Mouse (Mus musculus) gonadal fat pad, adult 2 months (tissue): ENCODE results near the gene Reln. TPM values are rescaled to one million over a fixed set of nuclear protein-coding genes. Genes with fewer than 3 reads are reported as not detected.

Experiments
- DNase-seq: peaks from one replicate; pipeline ENCODE4 v3.0.0-alpha.2; 2012; ENCODE audit warnings: low read depth
- polyA plus RNA-seq: library from polyadenylated mRNA; depleted of rRNA; stranded (reverse); fragments of >200 nt; gene quantifications from 2 replicates; pipeline ENCODE4 v1.2.3, GENCODE M21; 2012; rRNA removed

Gene Reln
- polyA plus RNA-seq, 1 experiment: 7.8 TPM

DNA sequence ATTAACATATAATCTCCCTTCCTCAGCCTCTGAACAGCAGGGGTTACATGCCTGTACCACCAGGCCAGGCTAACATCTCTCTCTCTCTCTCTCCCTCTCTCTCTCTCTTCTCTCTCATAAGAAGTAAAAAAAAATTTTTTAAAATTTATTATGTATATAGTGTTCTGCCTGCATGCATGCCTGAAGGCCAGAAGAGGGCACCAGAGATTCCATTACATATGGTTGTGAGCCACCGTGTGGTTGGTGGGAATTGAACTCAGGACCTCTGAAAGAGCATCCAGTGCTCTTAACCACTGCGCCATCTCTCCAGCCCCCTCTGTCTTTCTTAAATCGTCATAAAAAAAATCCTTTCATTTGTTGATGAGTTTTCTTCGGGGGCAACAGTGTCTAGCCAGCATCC is 499.8 kb downstream of the Reln start:
- no peak for DNase-seq

Other genes starting within 250 kb of the Reln start
- gene Orc5, start 205.7 kb upstream of the Reln start, polyA plus RNA-seq: 3.9 and 7.1 TPM in 2 replicates